Mouse (Mus musculus): ENCODE measurements at regions not wholly inside any gene's neighbourhood (a gene's known extent, or its start where the extent isn't known, plus 50 kb on each side); places are given as distances from the start of the nearest gene placed in this dataset.

- Histone ChIP-seq H3K4me3 (replicated peaks) (no peak overlapping the region), H3K4me2 (no peak overlapping the region), H3K27ac (no peak overlapping the region), H3K36me3 (no peaks in the 10 kb centered on the region), H3K4me1 (no peaks in the 10 kb centered on the region), H3K9me3 (replicated peaks) (no peaks in the 10 kb centered on the region), H3K27me3 (no peaks in the 10 kb centered on the region), H3K9ac (no peak overlapping the region)
- 56% methylated on average over 6 of the region's 6 CpGs for WGBS
- no peak for ATAC-seq (replicated peaks; ENCODE audit: low FRiP score)
Measured at GRCm38 (mm10) chr1:191486766-191487165, 83.7 kb upstream of the Ppp2r5a start.

DNA sequence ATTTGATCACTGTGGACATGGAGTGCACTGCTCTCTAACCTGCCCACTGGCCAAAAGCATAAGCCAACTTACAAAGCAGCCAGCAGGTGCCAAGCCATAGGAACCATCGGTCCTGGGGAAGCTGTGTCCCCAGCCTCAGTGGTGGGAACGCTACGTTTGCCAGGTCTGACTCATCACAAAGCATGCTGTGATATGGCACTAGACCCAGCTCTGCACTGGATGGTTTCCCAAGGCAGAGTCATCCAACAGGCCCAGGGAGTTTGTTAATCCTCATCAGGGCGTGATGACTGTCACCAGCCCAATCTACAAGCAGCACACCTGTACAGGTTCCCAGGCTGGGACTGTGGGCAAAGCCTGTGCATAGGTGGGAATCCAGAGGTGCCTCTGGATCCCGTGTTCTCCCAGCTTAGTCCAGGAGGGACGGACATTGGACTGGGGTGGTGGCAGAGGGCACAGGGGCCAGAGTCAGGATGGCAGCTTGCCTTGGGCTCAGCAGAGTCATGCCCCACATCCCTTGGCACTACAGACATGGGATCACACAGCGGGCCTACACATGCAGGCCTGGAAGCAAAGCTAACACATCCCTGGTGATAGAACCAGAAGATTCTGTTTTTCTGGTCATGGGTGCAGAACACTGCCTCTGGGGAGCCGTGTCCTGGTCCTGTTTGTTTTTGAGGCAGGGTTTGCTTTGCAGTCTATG, 81.8 kb upstream of the Ppp2r5a start:
- no peaks in the 10 kb centered on the region for H3K27me3 ChIP-seq
- 88% methylated on average over 8 of the region's 8 CpGs for WGBS
- H3K4me2 ChIP-seq, result no peak overlapping the region
- H3K27ac ChIP-seq, result no peak overlapping the region
- no peaks in the 10 kb centered on the region for H3K9me3 ChIP-seq (replicated peaks)
- H3K4me1 ChIP-seq, result 0 out of 2 replicates have a peak, but pooled peaks cover 3% of the 10 kb centered on the region
- no peak for ATAC-seq (replicated peaks; ENCODE audit: low FRiP score)
- no peaks in the 10 kb centered on the region for H3K36me3 ChIP-seq
- no peak overlapping the region for H3K4me3 ChIP-seq (replicated peaks)
- H3K9ac ChIP-seq, result no peak overlapping the region

DNA sequence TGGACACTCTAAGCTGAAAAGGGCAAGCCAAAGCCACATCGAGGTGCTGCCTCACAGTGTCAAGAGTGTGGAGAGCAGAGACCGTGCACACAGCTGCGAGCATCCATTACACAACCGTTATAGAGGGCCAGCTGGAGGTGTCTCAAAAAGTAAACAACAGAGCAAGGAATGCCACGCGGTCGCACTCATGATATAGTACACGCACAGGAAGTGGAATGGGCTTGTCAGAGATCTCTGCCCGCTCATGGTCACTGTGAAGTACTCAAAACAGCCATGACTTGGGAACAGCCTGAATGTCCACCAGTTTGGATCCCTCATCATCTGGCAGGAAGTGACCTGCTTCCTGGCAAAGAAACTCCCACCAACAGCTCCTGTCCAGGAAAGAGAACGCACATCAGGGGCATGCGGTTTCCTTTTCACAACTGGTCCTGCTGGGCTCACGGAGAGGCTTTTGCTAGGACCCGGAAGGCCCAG, 76.9 kb upstream of the Ppp2r5a start:
- H3K4me1 ChIP-seq, result 0 out of 2 replicates have a peak, but pooled peaks cover 4% of the 10 kb centered on the region
- peak overlapping the region; percentile 42; the same call in 1 of the 2 replicates for H3K27ac ChIP-seq
- H3K9me3 ChIP-seq (replicated peaks), result no peaks in the 10 kb centered on the region
- H3K27me3 ChIP-seq, result no peaks in the 10 kb centered on the region
- 49% methylated on average over 13 of the region's 13 CpGs for WGBS
- H3K4me2 ChIP-seq, result no peak overlapping the region
- H3K9ac ChIP-seq, result no peak overlapping the region
- no peak overlapping the region for H3K4me3 ChIP-seq (replicated peaks)
- H3K36me3 ChIP-seq, result no peaks in the 10 kb centered on the region
- peak; percentile 29; the same call in 1 of the 2 replicates for ATAC-seq (replicated peaks; ENCODE audit: low FRiP score)

- H3K4me3 ChIP-seq (replicated peaks), result no peak overlapping the region
- ATAC-seq (replicated peaks; ENCODE audit: low FRiP score), result no peak
- no peaks in the 10 kb centered on the region for H3K9me3 ChIP-seq (replicated peaks)
- H3K4me1 ChIP-seq, result peaks cover 10% of the 10 kb centered on the region
- WGBS, result 91% methylated on average over 5 of the region's 5 CpGs
- no peak overlapping the region for H3K4me2 ChIP-seq
- H3K36me3 ChIP-seq, result no peaks in the 10 kb centered on the region
- H3K27ac ChIP-seq, result no peak overlapping the region
- no peak overlapping the region for H3K9ac ChIP-seq
- H3K27me3 ChIP-seq, result no peaks in the 10 kb centered on the region
Measured at GRCm38 (mm10) chr1:191472551-191472950, 69.5 kb upstream of the Ppp2r5a start.

DNA sequence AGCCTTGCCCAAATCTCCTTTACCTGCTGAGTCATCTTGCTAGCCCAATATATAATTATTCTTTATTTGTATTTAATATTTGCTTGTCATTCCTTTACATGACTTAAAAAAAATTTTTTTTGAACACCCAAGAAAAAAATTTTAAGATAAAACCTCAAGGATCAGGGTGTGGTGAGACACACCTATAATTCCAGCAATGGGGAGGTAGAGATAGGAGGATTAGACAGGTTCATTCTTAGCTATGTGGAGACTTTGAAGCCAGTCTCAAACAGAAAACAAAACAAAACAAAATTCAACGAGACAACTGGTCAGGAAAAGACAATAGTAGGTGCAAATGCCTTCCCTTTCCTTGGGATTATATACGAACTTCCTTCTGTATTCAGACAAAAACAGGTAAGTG, 68.4 kb upstream of the Ppp2r5a start:
- Histone ChIP-seq H3K4me1 (peaks cover 10% of the 10 kb centered on the region), H3K36me3 (no peaks in the 10 kb centered on the region), H3K4me3 (replicated peaks) (no peak overlapping the region), H3K27ac (no peak overlapping the region), H3K9me3 (replicated peaks) (no peaks in the 10 kb centered on the region), H3K27me3 (no peaks in the 10 kb centered on the region), H3K9ac (no peak overlapping the region), H3K4me2 (no peak overlapping the region)
- no peak for ATAC-seq (replicated peaks; ENCODE audit: low FRiP score)
- 75% methylated on average over 2 of the region's 2 CpGs for WGBS

GRCm38 (mm10) chr1:191470190-191470985, 67.3 kb upstream of the Ppp2r5a start:
- 26% methylated on average over 13 of the region's 13 CpGs for WGBS
- H3K4me3 ChIP-seq (replicated peaks), result no peak overlapping the region
- no peak for ATAC-seq (replicated peaks; ENCODE audit: low FRiP score)
- H3K9me3 ChIP-seq (replicated peaks), result no peaks in the 10 kb centered on the region
- no peak overlapping the region for H3K9ac ChIP-seq
- H3K4me2 ChIP-seq, result 0 out of 2 replicates have a peak overlapping the region, but pooled peaks have one; percentile 4
- peak overlapping the region; percentile 37; the same call in 1 of the 2 replicates for H3K27ac ChIP-seq
- H3K27me3 ChIP-seq, result no peaks in the 10 kb centered on the region
- no peaks in the 10 kb centered on the region for H3K36me3 ChIP-seq
- H3K4me1 ChIP-seq, result peaks cover 10% of the 10 kb centered on the region

- Histone ChIP-seq H3K9me3 (replicated peaks) (no peaks in the 10 kb centered on the region), H3K9ac (no peak overlapping the region), H3K4me1 (peaks cover 10% of the 10 kb centered on the region), H3K27me3 (no peaks in the 10 kb centered on the region), H3K27ac (no peak overlapping the region), H3K4me3 (replicated peaks) (no peak overlapping the region), H3K4me2 (no peak overlapping the region), H3K36me3 (no peaks in the 10 kb centered on the region)
- 53% methylated on average over 4 of the region's 4 CpGs for WGBS
- ATAC-seq (replicated peaks; ENCODE audit: low FRiP score), result no peak
Measured at GRCm38 (mm10) chr1:191468837-191469529, 65.9 kb upstream of the Ppp2r5a start.

GRCm38 (mm10) chr1:191466261-191466660, 63.2 kb upstream of the Ppp2r5a start:
- no peaks in the 10 kb centered on the region for H3K36me3 ChIP-seq
- no peak overlapping the region for H3K4me3 ChIP-seq (replicated peaks)
- no peak overlapping the region for H3K27ac ChIP-seq
- H3K9ac ChIP-seq, result no peak overlapping the region
- no peak overlapping the region for H3K4me2 ChIP-seq
- no peak for ATAC-seq (replicated peaks; ENCODE audit: low FRiP score)
- 88% methylated on average over 3 of the region's 3 CpGs for WGBS
- H3K4me1 ChIP-seq, result peaks cover 26% of the 10 kb centered on the region
- no peaks in the 10 kb centered on the region for H3K9me3 ChIP-seq (replicated peaks)
- H3K27me3 ChIP-seq, result no peaks in the 10 kb centered on the region

GRCm38 (mm10) chr1:191465723-191466122, 62.7 kb upstream of the Ppp2r5a start:
- ATAC-seq (replicated peaks; ENCODE audit: low FRiP score), result no peak
- Histone ChIP-seq H3K36me3 (no peaks in the 10 kb centered on the region), H3K4me2 (no peak overlapping the region), H3K27ac (no peak overlapping the region), H3K9ac (no peak overlapping the region), H3K4me1 (peaks cover 28% of the 10 kb centered on the region), H3K4me3 (replicated peaks) (no peak overlapping the region), H3K27me3 (no peaks in the 10 kb centered on the region), H3K9me3 (replicated peaks) (no peaks in the 10 kb centered on the region)
- 87% methylated on average over 4 of the region's 4 CpGs for WGBS

DNA sequence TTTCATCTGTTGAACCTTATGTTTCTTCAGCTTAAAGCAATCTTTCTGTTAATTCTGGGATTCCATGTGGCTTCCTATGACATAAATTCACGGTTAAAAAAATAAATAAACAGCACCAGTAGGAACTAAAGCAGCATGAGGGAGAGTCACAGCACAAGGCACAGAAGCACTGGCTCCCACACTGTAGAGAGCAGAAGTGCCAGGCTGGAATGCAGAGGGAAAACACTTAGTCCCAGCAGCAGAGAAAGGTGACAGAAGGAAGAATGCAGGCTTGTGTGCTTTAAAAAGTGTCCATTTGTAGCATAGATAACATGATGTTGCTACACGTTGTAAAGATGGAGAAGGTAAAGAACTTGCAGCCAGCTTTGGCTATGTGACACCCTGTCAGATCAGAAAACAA, 62.1 kb upstream of the Ppp2r5a start:
- Histone ChIP-seq H3K9me3 (replicated peaks) (no peaks in the 10 kb centered on the region), H3K4me1 (peaks cover 23% of the 10 kb centered on the region), H3K9ac (no peak overlapping the region), H3K27me3 (no peaks in the 10 kb centered on the region), H3K27ac (no peak overlapping the region), H3K4me2 (no peak overlapping the region), H3K36me3 (no peaks in the 10 kb centered on the region), H3K4me3 (replicated peaks) (no peak overlapping the region)
- no peak for ATAC-seq (replicated peaks; ENCODE audit: low FRiP score)
- WGBS, result 47% methylated on average over 2 of the region's 2 CpGs

- peaks cover 18% of the 10 kb centered on the region for H3K4me1 ChIP-seq
- no peaks in the 10 kb centered on the region for H3K27me3 ChIP-seq
- WGBS, result 1% methylated on average over 9 of the region's 9 CpGs
- H3K36me3 ChIP-seq, result no peaks in the 10 kb centered on the region
- 0 out of 2 replicates have a peak overlapping the region, but pooled peaks have one; percentile 21 for H3K9ac ChIP-seq
- H3K27ac ChIP-seq, result peak overlapping the region; percentile 79
- peak overlapping the region; percentile 50 for H3K4me2 ChIP-seq
- no peaks in the 10 kb centered on the region for H3K9me3 ChIP-seq (replicated peaks)
- peak overlapping the region; percentile 17; the same call in 1 of the 2 replicates for H3K4me3 ChIP-seq (replicated peaks)
- peak; percentile 89 for ATAC-seq (replicated peaks; ENCODE audit: low FRiP score)
Measured at GRCm38 (mm10) chr1:191461811-191462491, 58.9 kb upstream of the Ppp2r5a start.

All from kidney, embryonic 15.5 days (tissue).